Mouse (Mus musculus): ENCODE results near the gene Gjc3.

Gene Gjc3

GRCm38 (mm10) chr5:137914508-137914907 lies 48.4 kb downstream of the Gjc3 start:
- DNase-seq (ENCODE audit: inconsistent age in 2 of 2, low spot score in 1 of 2) = no peak

GRCm38 (mm10) chr5:137909564-137910262 lies 53.2 kb downstream of the Gjc3 start:
- DNase-seq (ENCODE audit: inconsistent age in 2 of 2, low spot score in 1 of 2) = no peak

Measured in adrenal gland, adult (tissue).